Mouse (Mus musculus) retina, embryonic 14.5 days (tissue): ENCODE results near the gene Llgl1.

ENCODE experiments used
- DNase-seq: peaks from one replicate; pipeline ENCODE4 v3.0.0-alpha.2; 2015; ENCODE audit warnings: low spot score

Llgl1 gene

GRCm38 (mm10) chr11:60699524-60700075, at the start of gene Llgl1:
Gene Llgl1 (plus strand): TSS chr11:60699723.
- peak; percentile 94 for DNase-seq

GRCm38 (mm10) chr11:60696165-60696564, 3.4 kb upstream of the Llgl1 start:
- DNase-seq, result no peak

- DNase-seq, result peak; percentile 72
These were observed 2.0 kb upstream of the Llgl1 start for GRCm38 (mm10) chr11:60697561-60697960.

- DNase-seq, result peak; percentile 81
These were observed 558 bp upstream of the Llgl1 start for GRCm38 (mm10) chr11:60698806-60699523.

GRCm38 (mm10) chr11:60700320-60701185, 1.0 kb downstream of the Llgl1 start:
- peak; percentile 15 for DNase-seq

- no peak for DNase-seq
These were observed 2.1 kb downstream of the Llgl1 start for GRCm38 (mm10) chr11:60701611-60702010.

- DNase-seq, result peak; percentile 88
These were observed 3.6 kb downstream of the Llgl1 start for GRCm38 (mm10) chr11:60703131-60703530.

- DNase-seq, result no peak
These were observed 4.7 kb downstream of the Llgl1 start for GRCm38 (mm10) chr11:60704023-60704880.

- DNase-seq, result no peak
These were observed 5.7 kb downstream of the Llgl1 start for GRCm38 (mm10) chr11:60705255-60705654.

GRCm38 (mm10) chr11:60706076-60706475, 6.6 kb downstream of the Llgl1 start:
- no peak for DNase-seq

GRCm38 (mm10) chr11:60706696-60707480, 7.4 kb downstream of the Llgl1 start:
- no peak for DNase-seq

- no peak for DNase-seq
These were observed 8.1 kb downstream of the Llgl1 start for GRCm38 (mm10) chr11:60707672-60708071.

GRCm38 (mm10) chr11:60708631-60709030, 9.1 kb downstream of the Llgl1 start:
- no peak for DNase-seq

- no peak for DNase-seq
These were observed 10.2 kb downstream of the Llgl1 start for GRCm38 (mm10) chr11:60709481-60710465.

- no peak for DNase-seq
These were observed 11.7 kb downstream of the Llgl1 start for GRCm38 (mm10) chr11:60711218-60711617.

GRCm38 (mm10) chr11:60712040-60712439, 12.5 kb downstream of the Llgl1 start:
- no peak for DNase-seq

- DNase-seq, result no peak
These were observed 13.2 kb downstream of the Llgl1 start for GRCm38 (mm10) chr11:60712639-60713255.

GRCm38 (mm10) chr11:60715833-60716232, 16.3 kb downstream of the Llgl1 start:
- no peak for DNase-seq

- no peak for DNase-seq
These were observed 19.7 kb downstream of the Llgl1 start for GRCm38 (mm10) chr11:60719263-60719662.
